Mouse (Mus musculus) liver, embryonic 15.5 days (tissue): ENCODE measurements at regions not wholly inside any gene's neighbourhood (a gene's known extent, or its start where the extent isn't known, plus 50 kb on each side); places are given as distances from the start of the nearest gene placed in this dataset.

Experiments used
- ATAC-seq: fragments of 200-750 bp; cut with Nextera tagmentation; 2 replicates; pipeline ENCODE4 v1.8.0; 2017; ENCODE audit warnings: moderate number of reproducible peaks, mild to moderate bottlenecking, moderate library complexity; ENCODE audit not compliant: insufficient read depth
- H3K27ac ChIP-seq: fragments of 300-500 bp; sonication (generic); replicated peaks from 2 replicates; pipeline ENCODE4 v1.5.1; 2015; ENCODE audit warnings: mild to moderate bottlenecking, inconsistent platforms
- H3K27me3 ChIP-seq: fragments of 300-500 bp; sonication (generic); 2 replicates; pipeline ENCODE4 v1.6.1; 2015; ENCODE audit warnings: mild to moderate bottlenecking, inconsistent platforms
- H3K36me3 ChIP-seq: fragments of 300-500 bp; sonication (generic); replicated peaks from 2 replicates; pipeline ENCODE4 v1.6.1; 2015; ENCODE audit warnings: moderate library complexity, mild to moderate bottlenecking, inconsistent platforms
- H3K4me1 ChIP-seq: fragments of 300-500 bp; sonication (generic); replicated peaks from 2 replicates; pipeline ENCODE4 v1.6.1; 2015; ENCODE audit warnings: inconsistent platforms
- H3K4me2 ChIP-seq: fragments of 300-500 bp; sonication (generic); 2 replicates; pipeline ENCODE4 v1.6.1; 2015; ENCODE audit warnings: moderate library complexity, mild to moderate bottlenecking, inconsistent platforms
- H3K4me3 ChIP-seq: fragments of 300-500 bp; sonication (generic); replicated peaks from 2 replicates; pipeline ENCODE4 v1.5.1; 2015; ENCODE audit warnings: mild to moderate bottlenecking, inconsistent platforms
- H3K9ac ChIP-seq: fragments of 300-500 bp; sonication (generic); 2 replicates; pipeline ENCODE4 v1.6.1; 2015; ENCODE audit warnings: moderate library complexity, mild to moderate bottlenecking, inconsistent platforms
- H3K9me3 ChIP-seq: fragments of 300-500 bp; sonication (generic); replicated peaks from 2 replicates; pipeline ENCODE4 v1.6.1; 2016; ENCODE audit warnings: inconsistent platforms
- WGBS: fragments of 180-500 bp; shearing (Covaris S2); methylation state at CpG from one replicate; pipeline ENCODE4 v1.1.7; 2015; ENCODE audit warnings: mixed read lengths; ENCODE audit not compliant: insufficient replicate concordance; 5-methylcytosine and 5-hydroxymethylcytosine counted together

GRCm38 (mm10) chr2:179193507-179194160, 248.6 kb upstream of the Cdh4 start:
- no peak overlapping the region for H3K4me2 ChIP-seq
- no peaks in the 10 kb centered on the region for H3K9me3 ChIP-seq
- no peak for ATAC-seq
- 37% methylated on average over 9 of the region's 9 CpGs for WGBS
- no peaks in the 10 kb centered on the region for H3K36me3 ChIP-seq
- H3K9ac ChIP-seq, result no peak overlapping the region
- H3K27me3 ChIP-seq, result no peaks in the 10 kb centered on the region
- no peak overlapping the region for H3K4me3 ChIP-seq
- H3K27ac ChIP-seq, result no peak overlapping the region
- H3K4me1 ChIP-seq, result no peaks in the 10 kb centered on the region

GRCm38 (mm10) chr2:179197471-179197870, 244.8 kb upstream of the Cdh4 start:
- H3K9ac ChIP-seq, result no peak overlapping the region
- WGBS, result 70% methylated on average over 1 of the region's 1 CpGs
- no peak for ATAC-seq

GRCm38 (mm10) chr2:179200495-179200894, 241.7 kb upstream of the Cdh4 start:
- Histone ChIP-seq H3K4me3 (no peak overlapping the region), H3K4me2 (no peak overlapping the region), H3K4me1 (no peaks in the 10 kb centered on the region), H3K27ac (no peak overlapping the region), H3K27me3 (no peaks in the 10 kb centered on the region), H3K36me3 (no peaks in the 10 kb centered on the region), H3K9me3 (no peaks in the 10 kb centered on the region), H3K9ac (no peak overlapping the region)
- 8% methylated on average over 6 of the region's 6 CpGs for WGBS
- ATAC-seq, result no peak

More at GRCm38 (mm10) chr2:179197471-179197870, 244.8 kb upstream of the Cdh4 start:
- Histone ChIP-seq H3K9me3 (no peaks in the 10 kb centered on the region), H3K4me1 (no peaks in the 10 kb centered on the region), H3K4me3 (no peak overlapping the region), H3K36me3 (no peaks in the 10 kb centered on the region), H3K4me2 (no peak overlapping the region), H3K27me3 (no peaks in the 10 kb centered on the region), H3K27ac (no peak overlapping the region)

- H3K4me1 ChIP-seq, result no peaks in the 10 kb centered on the region
- H3K4me2 ChIP-seq, result no peak overlapping the region
- H3K36me3 ChIP-seq, result no peaks in the 10 kb centered on the region
- H3K27ac ChIP-seq, result no peak overlapping the region
- H3K9me3 ChIP-seq, result no peaks in the 10 kb centered on the region
- ATAC-seq, result no peak
- H3K4me3 ChIP-seq, result no peak overlapping the region
- H3K27me3 ChIP-seq, result no peaks in the 10 kb centered on the region
- H3K9ac ChIP-seq, result no peak overlapping the region
- WGBS, result 51% methylated on average over 10 of the region's 10 CpGs
Measured at GRCm38 (mm10) chr2:179210164-179210805, 231.9 kb upstream of the Cdh4 start.

- no peak overlapping the region for H3K9ac ChIP-seq
- no peaks in the 10 kb centered on the region for H3K36me3 ChIP-seq
- WGBS, result 52% methylated on average over 2 of the region's 2 CpGs
- H3K9me3 ChIP-seq, result no peaks in the 10 kb centered on the region
- H3K4me3 ChIP-seq, result no peak overlapping the region
- no peaks in the 10 kb centered on the region for H3K27me3 ChIP-seq
- H3K27ac ChIP-seq, result no peak overlapping the region
- no peaks in the 10 kb centered on the region for H3K4me1 ChIP-seq
- no peak for ATAC-seq
- H3K4me2 ChIP-seq, result no peak overlapping the region
Measured at GRCm38 (mm10) chr2:179216773-179217172, 225.5 kb upstream of the Cdh4 start.

- H3K9ac ChIP-seq, result no peak overlapping the region
- H3K27me3 ChIP-seq, result no peaks in the 10 kb centered on the region
- no peak for ATAC-seq
- no peaks in the 10 kb centered on the region for H3K9me3 ChIP-seq
- H3K4me1 ChIP-seq, result no peaks in the 10 kb centered on the region
- WGBS, result 57% methylated on average over 7 of the region's 7 CpGs
- no peak overlapping the region for H3K4me2 ChIP-seq
- H3K4me3 ChIP-seq, result no peak overlapping the region
- H3K36me3 ChIP-seq, result no peaks in the 10 kb centered on the region
- no peak overlapping the region for H3K27ac ChIP-seq
Measured at GRCm38 (mm10) chr2:179228096-179228495, 214.1 kb upstream of the Cdh4 start.

GRCm38 (mm10) chr2:179231708-179232354, 210.4 kb upstream of the Cdh4 start:
- H3K4me2 ChIP-seq, result no peak overlapping the region
- no peaks in the 10 kb centered on the region for H3K36me3 ChIP-seq
- no peak overlapping the region for H3K9ac ChIP-seq
- no peak overlapping the region for H3K27ac ChIP-seq
- no peak for ATAC-seq
- H3K4me3 ChIP-seq, result no peak overlapping the region
- no peaks in the 10 kb centered on the region for H3K9me3 ChIP-seq
- WGBS, result 56% methylated on average over 6 of the region's 6 CpGs
- no peaks in the 10 kb centered on the region for H3K27me3 ChIP-seq
- no peaks in the 10 kb centered on the region for H3K4me1 ChIP-seq

- 73% methylated on average over 11 of the region's 11 CpGs for WGBS
- H3K4me3 ChIP-seq, result no peak overlapping the region
- H3K4me1 ChIP-seq, result no peaks in the 10 kb centered on the region
- H3K9me3 ChIP-seq, result no peaks in the 10 kb centered on the region
- H3K4me2 ChIP-seq, result no peak overlapping the region
- no peak overlapping the region for H3K9ac ChIP-seq
- no peak for ATAC-seq
- H3K36me3 ChIP-seq, result no peaks in the 10 kb centered on the region
- H3K27me3 ChIP-seq, result no peaks in the 10 kb centered on the region
- no peak overlapping the region for H3K27ac ChIP-seq
Measured at GRCm38 (mm10) chr2:179238166-179238565, 204.1 kb upstream of the Cdh4 start.

GRCm38 (mm10) chr2:179260892-179261291, 181.3 kb upstream of the Cdh4 start:
- H3K4me3 ChIP-seq, result no peak overlapping the region
- no peak overlapping the region for H3K9ac ChIP-seq
- no peaks in the 10 kb centered on the region for H3K9me3 ChIP-seq
- no peaks in the 10 kb centered on the region for H3K36me3 ChIP-seq
- no peaks in the 10 kb centered on the region for H3K4me1 ChIP-seq
- no peak for ATAC-seq
- H3K27me3 ChIP-seq, result no peaks in the 10 kb centered on the region
- H3K27ac ChIP-seq, result no peak overlapping the region
- WGBS, result 59% methylated on average over 2 of the region's 2 CpGs
- H3K4me2 ChIP-seq, result no peak overlapping the region

GRCm38 (mm10) chr2:179263888-179264287, 178.3 kb upstream of the Cdh4 start:
- no peaks in the 10 kb centered on the region for H3K36me3 ChIP-seq
- 66% methylated on average over 4 of the region's 4 CpGs for WGBS
- H3K27ac ChIP-seq, result no peak overlapping the region
- H3K9ac ChIP-seq, result no peak overlapping the region
- H3K9me3 ChIP-seq, result no peaks in the 10 kb centered on the region
- no peak overlapping the region for H3K4me3 ChIP-seq
- no peak overlapping the region for H3K4me2 ChIP-seq
- H3K27me3 ChIP-seq, result no peaks in the 10 kb centered on the region
- no peak for ATAC-seq
- no peaks in the 10 kb centered on the region for H3K4me1 ChIP-seq

- 60% methylated on average over 5 of the region's 5 CpGs for WGBS
- H3K4me3 ChIP-seq, result no peak overlapping the region
- no peaks in the 10 kb centered on the region for H3K4me1 ChIP-seq
- no peaks in the 10 kb centered on the region for H3K9me3 ChIP-seq
- no peak overlapping the region for H3K9ac ChIP-seq
- ATAC-seq, result no peak
- no peaks in the 10 kb centered on the region for H3K27me3 ChIP-seq
- no peak overlapping the region for H3K27ac ChIP-seq
- no peak overlapping the region for H3K4me2 ChIP-seq
- H3K36me3 ChIP-seq, result no peaks in the 10 kb centered on the region
Measured at GRCm38 (mm10) chr2:179265436-179265835, 176.8 kb upstream of the Cdh4 start.
